Mouse (Mus musculus): ENCODE measurements around the gene Nudt14. TPM values are rescaled to one million over a fixed set of nuclear protein-coding genes. Genes with fewer than 3 reads are reported as not detected.

Gene Nudt14
- polyA plus RNA-seq (2012), result 0.86 and 0.87 TPM in 2 replicates

DNA sequence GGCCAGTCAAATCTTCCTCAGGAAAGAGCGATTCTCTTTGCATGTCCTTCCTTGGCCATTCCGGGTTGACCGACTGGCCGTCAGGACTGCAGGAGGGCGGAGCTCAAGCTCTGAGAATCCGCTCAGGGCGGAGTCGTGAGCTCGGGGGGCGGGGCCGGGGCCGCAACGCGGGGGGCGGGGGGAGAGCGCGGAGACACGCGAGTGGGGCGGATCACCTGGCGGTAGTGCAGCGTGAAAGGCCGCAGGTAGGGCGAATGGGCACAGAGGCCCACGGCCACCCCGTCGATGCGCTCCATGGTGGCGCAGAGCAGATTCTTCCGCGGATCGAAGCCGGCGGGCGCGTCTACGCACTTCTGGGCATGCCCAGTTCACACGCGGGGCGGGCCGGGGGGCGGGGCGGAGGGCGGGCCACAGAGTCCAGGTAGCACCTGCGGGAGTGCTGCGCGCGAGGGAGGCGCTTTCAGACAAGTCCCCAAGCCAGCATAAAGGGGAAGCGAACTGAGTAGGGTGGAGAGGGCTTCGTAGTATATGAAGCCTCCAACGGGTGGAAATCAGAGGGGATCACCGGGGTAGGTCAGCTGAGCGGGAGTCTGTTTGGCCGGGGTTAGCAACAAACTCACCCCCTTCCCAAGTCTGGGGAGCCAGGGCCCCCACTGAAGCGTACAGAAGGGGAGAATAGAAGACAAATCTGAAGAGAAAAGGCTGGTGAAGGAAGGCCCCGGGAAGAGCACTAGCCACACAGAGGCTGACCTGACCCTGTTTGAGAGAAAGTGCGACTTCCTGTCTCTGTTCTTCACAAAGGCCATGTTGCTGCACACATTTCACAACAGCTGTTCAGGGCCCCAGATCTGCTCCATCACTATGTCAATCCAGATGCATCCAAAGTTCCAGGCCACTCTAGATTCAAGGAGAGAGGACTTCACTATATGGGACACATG lies at the start of gene Nudt14:
TSS of gene Nudt14 (minus strand) at position 349 of the 938 bp plus-strand sequence.
- Histone ChIP-seq H3K4me1 (ENCODE audit: control insufficient read depth) (peaks cover 22% of the 10 kb centered on the region), H3K4me3 (replicated peaks) (peak within 1 kb of the TSS; percentile 81), H3K36me3 (ENCODE audit: control insufficient read depth) (no peaks in the 10 kb centered on the region), H3K27me3 (ENCODE audit: control insufficient read depth) (0 out of 2 replicates have a peak, but pooled peaks cover 4% of the 10 kb centered on the region), H3K9me3 (ENCODE audit: control insufficient read depth, low read length) (no peaks in the 10 kb centered on the region)
- TF ChIP-seq GATA1 (IDR thresholded peaks at IDR 0.05; ENCODE audit: low read length) (no peak), TAL1 (IDR thresholded peaks at IDR 0.05; ENCODE audit: low read length) (no peak)

DNA sequence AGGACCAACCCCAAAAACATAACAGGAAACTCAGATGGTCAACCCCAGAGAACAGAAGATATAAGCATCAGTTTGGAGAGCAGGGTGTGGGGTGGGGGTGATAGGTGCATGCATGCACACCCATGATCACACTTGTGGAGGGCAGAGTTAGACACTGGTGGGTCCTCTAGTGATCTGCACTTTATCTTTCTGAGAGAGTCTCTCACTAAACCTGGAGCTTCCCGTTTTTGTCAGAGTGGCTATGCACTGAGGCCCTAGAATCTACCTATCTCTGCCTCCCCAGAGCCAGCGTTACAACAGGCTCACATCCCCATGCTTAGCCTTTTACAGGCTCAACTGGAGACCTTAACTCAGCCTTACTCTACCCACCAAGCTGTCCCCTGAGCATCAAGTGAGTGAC lies 49.5 kb upstream of the Nudt14 start:
- Histone ChIP-seq H3K36me3 (ENCODE audit: control insufficient read depth) (peaks cover 85% of the 10 kb centered on the region), H3K4me3 (replicated peaks) (no peak overlapping the region), H3K4me1 (ENCODE audit: control insufficient read depth) (peaks cover 26% of the 10 kb centered on the region), H3K27me3 (ENCODE audit: control insufficient read depth) (no peaks in the 10 kb centered on the region), H3K9me3 (ENCODE audit: control insufficient read depth, low read length) (peaks cover 3% of the 10 kb centered on the region)
- TF ChIP-seq TAL1 (IDR thresholded peaks at IDR 0.05; ENCODE audit: low read length) (no peak), GATA1 (IDR thresholded peaks at IDR 0.05; ENCODE audit: low read length) (no peak)

DNA sequence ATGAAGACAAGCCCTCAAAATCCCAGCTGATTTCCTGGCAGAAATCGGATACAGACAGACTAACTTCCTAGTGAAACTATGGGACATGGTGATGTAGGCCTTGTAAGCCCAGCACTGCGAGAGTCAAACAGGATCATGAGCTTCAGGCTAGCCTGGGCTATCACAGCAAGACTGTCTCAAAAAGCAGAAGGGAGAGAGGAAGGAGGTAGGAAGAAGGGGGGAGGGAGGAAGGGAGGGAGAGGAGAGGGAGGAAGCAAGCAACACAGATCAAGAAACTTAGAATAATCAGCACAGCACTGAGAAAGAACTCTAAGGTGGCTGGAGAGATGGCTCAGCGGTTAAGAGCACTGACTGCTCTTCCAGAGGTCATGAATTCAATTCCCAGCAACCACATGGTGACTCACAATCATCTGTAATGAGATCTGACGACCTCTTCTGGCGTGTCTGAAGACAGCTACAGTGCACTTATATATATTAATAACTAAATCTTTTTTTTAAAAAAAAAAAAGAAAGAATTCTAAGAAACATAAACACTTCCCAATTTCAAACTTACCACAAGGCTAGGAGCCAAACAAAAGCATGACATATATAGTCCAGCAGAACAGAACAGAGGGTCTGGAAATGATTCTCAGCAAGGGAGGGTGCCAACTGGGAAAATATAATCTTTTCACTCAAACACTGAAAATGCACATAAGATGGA lies 48.9 kb upstream of the Nudt14 start:
- TF ChIP-seq TAL1 (IDR thresholded peaks at IDR 0.05; ENCODE audit: low read length) (no peak), GATA1 (IDR thresholded peaks at IDR 0.05; ENCODE audit: low read length) (no peak)
- Histone ChIP-seq H3K9me3 (ENCODE audit: control insufficient read depth, low read length) (peaks cover 2% of the 10 kb centered on the region), H3K4me1 (ENCODE audit: control insufficient read depth) (peaks cover 26% of the 10 kb centered on the region), H3K4me3 (replicated peaks) (no peak overlapping the region), H3K27me3 (ENCODE audit: control insufficient read depth) (no peaks in the 10 kb centered on the region), H3K36me3 (ENCODE audit: control insufficient read depth) (peaks cover 85% of the 10 kb centered on the region)

DNA sequence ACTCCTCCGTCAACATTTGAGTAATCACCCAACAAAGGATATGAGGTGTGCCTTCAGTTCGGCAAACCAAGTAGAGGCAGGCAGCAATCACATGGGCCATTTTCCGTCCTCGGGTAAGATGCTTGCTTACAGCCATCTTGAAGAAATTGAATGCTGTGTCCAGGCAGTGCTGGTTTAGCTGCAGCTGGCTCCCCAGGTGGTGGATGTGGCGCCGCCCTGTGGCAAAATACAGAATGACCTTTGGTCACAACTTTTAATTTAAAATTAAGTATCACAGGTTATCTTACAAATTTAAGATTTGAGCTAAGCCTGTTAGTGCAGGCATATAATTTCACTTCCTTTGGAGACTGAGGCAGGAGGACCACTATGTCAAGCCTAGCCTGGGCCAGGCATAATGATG lies 46.0 kb upstream of the Nudt14 start:
- H3K9me3 ChIP-seq (ENCODE audit: control insufficient read depth, low read length), result no peaks in the 10 kb centered on the region
- peaks cover 86% of the 10 kb centered on the region for H3K36me3 ChIP-seq (ENCODE audit: control insufficient read depth)
- H3K4me3 ChIP-seq (replicated peaks), result no peak overlapping the region
- H3K4me1 ChIP-seq (ENCODE audit: control insufficient read depth), result peaks cover 12% of the 10 kb centered on the region
- TF ChIP-seq GATA1 (IDR thresholded peaks at IDR 0.05; ENCODE audit: low read length), result no peak
- no peak for TF ChIP-seq TAL1 (IDR thresholded peaks at IDR 0.05; ENCODE audit: low read length)
- no peaks in the 10 kb centered on the region for H3K27me3 ChIP-seq (ENCODE audit: control insufficient read depth)

DNA sequence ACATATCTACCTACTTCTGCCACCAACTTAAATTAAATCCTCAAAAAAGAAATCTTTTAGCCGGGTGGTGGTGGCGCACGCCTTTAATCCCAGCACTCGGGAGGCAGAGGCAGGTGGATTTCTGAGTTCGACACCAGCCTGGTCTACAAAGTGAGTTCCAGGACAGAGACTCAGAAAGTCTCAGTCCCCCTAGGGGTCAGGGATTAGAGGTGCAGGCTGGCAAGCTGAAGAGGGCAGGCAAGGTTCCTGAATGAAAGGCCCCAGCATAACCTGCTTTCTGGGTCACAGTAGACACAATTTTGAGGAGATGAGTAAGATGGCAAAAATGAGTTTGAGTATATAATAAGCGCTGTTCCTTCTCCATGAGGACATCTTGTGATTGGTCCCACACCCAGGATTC lies 43.4 kb upstream of the Nudt14 start:
- no peak overlapping the region for H3K4me3 ChIP-seq (replicated peaks)
- no peaks in the 10 kb centered on the region for H3K27me3 ChIP-seq (ENCODE audit: control insufficient read depth)
- no peak for TF ChIP-seq GATA1 (IDR thresholded peaks at IDR 0.05; ENCODE audit: low read length)
- TF ChIP-seq TAL1 (IDR thresholded peaks at IDR 0.05; ENCODE audit: low read length), result no peak
- no peaks in the 10 kb centered on the region for H3K9me3 ChIP-seq (ENCODE audit: control insufficient read depth, low read length)
- H3K36me3 ChIP-seq (ENCODE audit: control insufficient read depth), result peaks cover 90% of the 10 kb centered on the region
- H3K4me1 ChIP-seq (ENCODE audit: control insufficient read depth), result peaks cover 7% of the 10 kb centered on the region

DNA sequence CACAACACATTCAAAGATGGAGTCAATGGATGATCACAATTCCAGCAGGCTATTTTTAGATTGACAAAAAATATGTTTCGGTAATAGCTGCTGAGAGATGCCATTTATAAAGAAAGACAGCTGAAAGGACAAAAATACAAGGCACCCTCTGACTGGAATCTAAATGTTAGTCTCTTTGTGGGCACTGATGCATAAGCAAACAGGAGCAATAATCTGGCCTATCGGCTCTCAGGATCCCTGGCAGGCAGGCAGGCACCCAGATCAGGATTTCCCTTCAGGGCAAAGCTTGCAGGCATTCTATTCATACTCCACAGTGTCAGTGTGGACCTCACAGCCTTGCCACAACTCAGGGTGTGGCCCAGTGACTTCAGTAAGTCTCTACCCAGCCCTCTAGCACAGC lies 40.1 kb upstream of the Nudt14 start:
- Histone ChIP-seq H3K27me3 (ENCODE audit: control insufficient read depth) (no peaks in the 10 kb centered on the region), H3K36me3 (ENCODE audit: control insufficient read depth) (peaks cover 97% of the 10 kb centered on the region), H3K9me3 (ENCODE audit: control insufficient read depth, low read length) (no peaks in the 10 kb centered on the region), H3K4me3 (replicated peaks) (no peak overlapping the region), H3K4me1 (ENCODE audit: control insufficient read depth) (peaks cover 16% of the 10 kb centered on the region)
- no peak for TF ChIP-seq TAL1 (IDR thresholded peaks at IDR 0.05; ENCODE audit: low read length)
- TF ChIP-seq GATA1 (IDR thresholded peaks at IDR 0.05; ENCODE audit: low read length), result no peak

DNA sequence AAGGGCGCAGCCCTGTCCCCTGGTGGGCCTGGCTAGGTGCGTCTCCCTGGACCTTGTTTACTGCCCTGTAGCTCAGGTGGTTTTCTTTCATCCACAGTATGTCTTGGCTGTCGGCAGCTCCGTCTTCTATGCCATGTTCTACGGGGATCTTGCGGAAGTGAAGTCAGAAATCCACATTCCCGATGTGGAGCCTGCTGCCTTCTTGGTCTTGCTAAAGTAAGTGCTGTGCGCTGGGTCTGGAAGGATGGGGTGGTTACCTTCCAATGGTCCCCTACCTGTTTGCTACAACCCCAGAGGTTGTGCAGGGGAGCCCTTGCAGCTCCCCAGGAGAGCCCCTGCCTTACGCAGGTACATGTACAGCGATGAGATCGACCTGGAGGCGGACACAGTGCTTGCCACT lies 35.2 kb upstream of the Nudt14 start:
- H3K4me1 ChIP-seq (ENCODE audit: control insufficient read depth), result peaks cover 27% of the 10 kb centered on the region
- peaks cover 93% of the 10 kb centered on the region for H3K36me3 ChIP-seq (ENCODE audit: control insufficient read depth)
- H3K4me3 ChIP-seq (replicated peaks), result peak overlapping the region; percentile 79
- no peaks in the 10 kb centered on the region for H3K9me3 ChIP-seq (ENCODE audit: control insufficient read depth, low read length)
- no peak for TF ChIP-seq TAL1 (IDR thresholded peaks at IDR 0.05; ENCODE audit: low read length)
- no peak for TF ChIP-seq GATA1 (IDR thresholded peaks at IDR 0.05; ENCODE audit: low read length)
- no peaks in the 10 kb centered on the region for H3K27me3 ChIP-seq (ENCODE audit: control insufficient read depth)

DNA sequence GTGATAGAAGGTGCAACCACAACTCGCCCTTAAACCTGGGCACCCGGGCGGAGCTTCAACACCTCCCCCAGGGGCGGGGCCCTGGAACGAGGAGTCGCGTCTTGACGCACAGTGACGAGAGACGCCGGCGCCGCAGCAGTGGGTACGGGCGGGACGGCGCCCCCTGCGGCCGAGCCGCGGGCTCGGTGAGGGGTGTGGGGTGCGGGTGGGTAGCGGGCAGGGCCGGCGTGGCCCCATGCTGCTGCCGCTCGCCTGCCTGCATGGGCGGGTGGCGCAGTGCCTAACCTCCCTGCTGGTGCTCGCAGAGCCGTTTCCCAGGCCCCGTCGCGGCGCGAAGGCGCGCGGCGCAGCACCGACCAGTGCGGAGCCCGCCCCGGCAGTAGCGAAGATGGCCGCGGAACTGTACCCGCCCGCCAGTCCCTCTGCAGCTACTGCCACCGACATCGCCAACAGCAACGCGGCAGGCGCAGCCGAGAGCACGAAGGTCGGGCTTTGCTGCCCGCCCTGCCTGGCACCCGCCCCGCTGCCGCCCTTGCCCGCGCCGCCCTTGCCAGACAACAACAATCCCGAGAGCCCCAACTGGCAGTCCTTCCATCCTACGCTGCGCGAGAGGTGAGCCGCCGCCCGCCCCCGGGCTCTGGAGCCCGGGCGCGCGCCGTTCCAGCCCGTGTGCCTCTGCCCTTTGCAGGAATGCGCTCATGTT lies 34.6 kb upstream of the Nudt14 start, which contains the start of gene Btbd6:
TSS of gene Btbd6 (plus strand) at position 112 of the 703 bp plus-strand sequence.
- H3K4me3 ChIP-seq (replicated peaks), result peak within 1 kb of the TSS; percentile 79
- no peaks in the 10 kb centered on the region for H3K9me3 ChIP-seq (ENCODE audit: control insufficient read depth, low read length)
- no peaks in the 10 kb centered on the region for H3K27me3 ChIP-seq (ENCODE audit: control insufficient read depth)
- TF ChIP-seq TAL1 (IDR thresholded peaks at IDR 0.05; ENCODE audit: low read length), result no peak
- no peak for TF ChIP-seq GATA1 (IDR thresholded peaks at IDR 0.05; ENCODE audit: low read length)
- peaks cover 26% of the 10 kb centered on the region for H3K4me1 ChIP-seq (ENCODE audit: control insufficient read depth)
- peaks cover 93% of the 10 kb centered on the region for H3K36me3 ChIP-seq (ENCODE audit: control insufficient read depth)
